Mouse (Mus musculus): ENCODE measurements around the gene Alkbh1. TPM values are rescaled to one million over a fixed set of nuclear protein-coding genes. Genes with fewer than 3 reads are reported as not detected.

The Alkbh1 gene
- polyA plus RNA-seq, 1 experiment from 2014 or later: 64.3 TPM

DNA sequence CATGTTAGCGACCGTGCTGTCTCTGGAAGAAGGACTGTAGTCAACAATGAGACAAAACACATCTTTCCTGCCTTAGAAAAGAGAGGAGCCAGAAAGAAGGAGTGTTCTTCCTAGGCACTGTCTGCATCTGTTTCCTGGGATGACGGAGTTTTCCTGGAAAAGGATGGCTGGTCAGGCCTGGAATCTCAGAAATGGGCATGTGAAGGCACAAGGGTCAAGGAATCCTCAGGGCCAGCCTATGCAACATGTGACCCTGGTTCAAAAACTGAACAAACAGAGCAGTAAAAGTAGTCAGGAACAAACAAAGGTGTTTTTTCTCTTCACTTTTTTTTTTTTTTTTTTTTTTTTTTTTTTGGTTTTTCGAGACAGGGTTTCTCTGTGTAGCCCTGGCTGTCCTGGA is 46.7 kb downstream of the Alkbh1 start:
- no peaks in the 10 kb centered on the region for H3K4me1 ChIP-seq (ENCODE audit: control insufficient read depth, insufficient read depth, low read length)
- WGBS: 79% methylated on average over 4 of the region's 4 CpGs
- no peak overlapping the region for H3K9ac ChIP-seq (ENCODE audit: low read length)
- H3K4me2 ChIP-seq (ENCODE audit: low read depth, severe bottlenecking): no peak overlapping the region
- no peak overlapping the region for H3K27ac ChIP-seq (replicated peaks; ENCODE audit: low read depth, low read length)
- no peaks in the 10 kb centered on the region for H3K9me3 ChIP-seq (ENCODE audit: control insufficient read depth, low read length)
- DNase-seq (ENCODE audit: low spot score): no peak
- no peak for ATAC-seq (ENCODE audit: insufficient number of reproducible peaks, low FRiP score, low TSS enrichment, low read depth)
- no peaks in the 10 kb centered on the region for H3K36me3 ChIP-seq (ENCODE audit: control insufficient read depth, insufficient read depth, low read length)
- no peak overlapping the region for H3K4me3 ChIP-seq (ENCODE audit: low read depth, low read length)
- H3K27me3 ChIP-seq (ENCODE audit: control insufficient read depth, insufficient read depth, low read length): no peaks in the 10 kb centered on the region

DNA sequence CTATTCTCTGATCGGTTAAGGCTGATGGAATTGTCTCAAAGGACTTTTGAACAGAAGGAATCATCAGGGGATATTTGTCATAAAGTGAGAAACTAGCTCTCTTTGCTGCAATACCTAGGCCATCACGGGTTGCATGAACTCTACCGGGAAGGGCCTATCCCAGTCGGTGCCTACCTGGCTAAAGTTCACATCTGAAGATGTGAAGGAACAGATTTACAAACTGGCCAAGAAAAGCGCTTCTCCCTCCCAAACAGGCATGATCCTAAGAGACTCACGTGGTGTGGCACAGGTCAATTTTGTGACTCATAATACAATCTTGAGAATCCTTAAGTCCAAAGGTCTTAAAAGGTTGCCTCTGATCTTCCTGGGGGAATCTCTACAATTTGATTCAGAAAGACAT is 49.5 kb downstream of the Alkbh1 start:
- Histone ChIP-seq H3K4me3 (ENCODE audit: low read depth, low read length) (no peak overlapping the region), H3K4me2 (ENCODE audit: low read depth, severe bottlenecking) (no peak overlapping the region), H3K27me3 (ENCODE audit: control insufficient read depth, insufficient read depth, low read length) (no peaks in the 10 kb centered on the region), H3K9ac (ENCODE audit: low read length) (no peak overlapping the region), H3K4me1 (ENCODE audit: control insufficient read depth, insufficient read depth, low read length) (no peaks in the 10 kb centered on the region), H3K27ac (replicated peaks; ENCODE audit: low read depth, low read length) (no peak overlapping the region), H3K36me3 (ENCODE audit: control insufficient read depth, insufficient read depth, low read length) (no peaks in the 10 kb centered on the region), H3K9me3 (ENCODE audit: control insufficient read depth, low read length) (no peaks in the 10 kb centered on the region)
- ATAC-seq (ENCODE audit: insufficient number of reproducible peaks, low FRiP score, low TSS enrichment, low read depth): no peak
- WGBS: 88% methylated on average over 6 of the region's 6 CpGs
- no peak for DNase-seq (ENCODE audit: low spot score)

DNA sequence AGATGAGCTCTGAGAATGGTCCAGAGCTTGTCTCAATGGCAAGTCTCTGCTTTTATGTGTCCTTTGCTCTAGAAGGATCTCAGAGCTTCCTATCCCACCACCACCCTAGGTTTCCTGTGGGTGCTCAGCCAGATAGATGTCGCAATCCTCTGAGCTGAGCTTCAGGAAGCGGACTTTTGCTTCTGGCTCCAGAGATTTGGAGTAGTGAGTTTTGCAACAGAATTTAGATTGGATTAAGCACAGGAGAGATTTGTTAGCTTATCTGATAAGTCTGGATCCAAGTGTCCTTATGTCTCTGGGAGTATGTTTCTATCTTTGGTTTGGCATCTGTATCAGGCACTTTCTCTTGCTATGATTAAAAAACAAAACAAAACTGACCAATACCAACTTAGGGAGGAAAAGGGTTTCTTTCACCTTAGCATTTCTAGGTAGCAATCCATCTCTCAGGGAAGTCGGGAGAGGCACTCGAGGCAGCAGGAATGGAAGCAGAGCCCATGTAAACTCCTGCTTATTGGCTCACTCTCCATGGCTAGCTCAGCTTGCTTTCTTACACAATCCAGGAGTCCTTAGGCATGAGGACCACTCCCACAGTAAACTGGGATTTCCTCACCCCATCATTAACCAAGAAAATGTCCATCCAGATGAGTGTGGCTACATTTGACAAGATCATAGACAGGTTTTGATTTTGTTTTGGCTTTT is 50.2 kb downstream of the Alkbh1 start:
- H3K9me3 ChIP-seq (ENCODE audit: control insufficient read depth, low read length): no peaks in the 10 kb centered on the region
- H3K27me3 ChIP-seq (ENCODE audit: control insufficient read depth, insufficient read depth, low read length): no peaks in the 10 kb centered on the region
- H3K9ac ChIP-seq (ENCODE audit: low read length): no peak overlapping the region
- H3K27ac ChIP-seq (replicated peaks; ENCODE audit: low read depth, low read length): no peak overlapping the region
- H3K4me2 ChIP-seq (ENCODE audit: low read depth, severe bottlenecking): no peak overlapping the region
- H3K4me1 ChIP-seq (ENCODE audit: control insufficient read depth, insufficient read depth, low read length): no peaks in the 10 kb centered on the region
- ATAC-seq (ENCODE audit: insufficient number of reproducible peaks, low FRiP score, low TSS enrichment, low read depth) (no peak), DNase-seq (ENCODE audit: low spot score) (no peak)
- no peaks in the 10 kb centered on the region for H3K36me3 ChIP-seq (ENCODE audit: control insufficient read depth, insufficient read depth, low read length)
- no peak overlapping the region for H3K4me3 ChIP-seq (ENCODE audit: low read depth, low read length)
- 81% methylated on average over 4 of the region's 4 CpGs for WGBS

DNA sequence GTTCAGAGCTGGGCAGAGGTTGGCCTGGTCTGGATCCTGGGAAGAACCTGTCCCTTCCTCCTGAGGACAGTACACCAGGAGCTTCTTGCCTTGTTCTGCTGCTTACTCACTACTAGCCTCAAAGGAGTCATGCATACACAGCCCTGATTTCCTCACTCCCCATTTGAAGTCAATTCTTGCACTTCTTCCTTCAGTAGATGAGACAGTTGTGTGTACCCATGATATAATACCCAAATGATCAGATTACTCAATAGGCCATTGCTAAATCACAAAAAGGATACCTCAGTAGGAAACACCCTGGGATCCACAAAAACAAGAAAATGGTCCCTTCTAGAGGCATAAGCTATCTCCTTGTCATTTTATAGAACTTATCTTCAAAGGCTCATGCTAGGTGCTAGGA is 52.5 kb downstream of the Alkbh1 start:
- no peaks in the 10 kb centered on the region for H3K9me3 ChIP-seq (ENCODE audit: control insufficient read depth, low read length)
- H3K4me1 ChIP-seq (ENCODE audit: control insufficient read depth, insufficient read depth, low read length): no peaks in the 10 kb centered on the region
- DNase-seq (ENCODE audit: low spot score) (no peak), ATAC-seq (ENCODE audit: insufficient number of reproducible peaks, low FRiP score, low TSS enrichment, low read depth) (no peak)
- no peak overlapping the region for H3K4me3 ChIP-seq (ENCODE audit: low read depth, low read length)
- no peaks in the 10 kb centered on the region for H3K36me3 ChIP-seq (ENCODE audit: control insufficient read depth, insufficient read depth, low read length)
- no peak overlapping the region for H3K9ac ChIP-seq (ENCODE audit: low read length)
- H3K27me3 ChIP-seq (ENCODE audit: control insufficient read depth, insufficient read depth, low read length): no peaks in the 10 kb centered on the region
- no peak overlapping the region for H3K4me2 ChIP-seq (ENCODE audit: low read depth, severe bottlenecking)
- no peak overlapping the region for H3K27ac ChIP-seq (replicated peaks; ENCODE audit: low read depth, low read length)

DNA sequence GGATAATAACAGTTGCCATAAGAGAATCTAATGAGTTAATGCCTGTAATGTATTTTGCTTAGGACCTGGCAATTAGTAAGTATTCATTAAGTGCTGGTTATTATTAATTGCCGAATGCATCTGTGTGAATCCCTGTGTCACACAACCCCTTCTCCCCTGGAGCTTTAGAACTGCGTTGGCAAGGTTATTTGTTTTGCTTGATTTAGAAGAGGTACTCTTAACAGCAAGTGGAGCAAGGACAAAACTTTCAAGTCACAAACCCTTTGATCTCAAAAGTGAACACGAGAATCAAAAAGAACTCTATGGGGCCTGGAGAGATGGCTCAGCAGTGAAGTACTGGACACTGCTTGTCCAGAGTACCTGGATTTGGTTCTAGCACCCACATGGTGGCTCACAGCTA is 54.6 kb downstream of the Alkbh1 start:
- Histone ChIP-seq H3K9me3 (ENCODE audit: control insufficient read depth, low read length) (no peaks in the 10 kb centered on the region), H3K27ac (replicated peaks; ENCODE audit: low read depth, low read length) (no peak overlapping the region), H3K9ac (ENCODE audit: low read length) (no peak overlapping the region), H3K4me3 (ENCODE audit: low read depth, low read length) (no peak overlapping the region), H3K4me2 (ENCODE audit: low read depth, severe bottlenecking) (no peak overlapping the region; the same call in 1 of the 2 replicates), H3K36me3 (ENCODE audit: control insufficient read depth, insufficient read depth, low read length) (no peaks in the 10 kb centered on the region), H3K4me1 (ENCODE audit: control insufficient read depth, insufficient read depth, low read length) (no peaks in the 10 kb centered on the region), H3K27me3 (ENCODE audit: control insufficient read depth, insufficient read depth, low read length) (no peaks in the 10 kb centered on the region)
- no peak for DNase-seq (ENCODE audit: low spot score)
- 64% methylated on average over 3 of the region's 3 CpGs for WGBS
- no peak for ATAC-seq (ENCODE audit: insufficient number of reproducible peaks, low FRiP score, low TSS enrichment, low read depth)

DNA sequence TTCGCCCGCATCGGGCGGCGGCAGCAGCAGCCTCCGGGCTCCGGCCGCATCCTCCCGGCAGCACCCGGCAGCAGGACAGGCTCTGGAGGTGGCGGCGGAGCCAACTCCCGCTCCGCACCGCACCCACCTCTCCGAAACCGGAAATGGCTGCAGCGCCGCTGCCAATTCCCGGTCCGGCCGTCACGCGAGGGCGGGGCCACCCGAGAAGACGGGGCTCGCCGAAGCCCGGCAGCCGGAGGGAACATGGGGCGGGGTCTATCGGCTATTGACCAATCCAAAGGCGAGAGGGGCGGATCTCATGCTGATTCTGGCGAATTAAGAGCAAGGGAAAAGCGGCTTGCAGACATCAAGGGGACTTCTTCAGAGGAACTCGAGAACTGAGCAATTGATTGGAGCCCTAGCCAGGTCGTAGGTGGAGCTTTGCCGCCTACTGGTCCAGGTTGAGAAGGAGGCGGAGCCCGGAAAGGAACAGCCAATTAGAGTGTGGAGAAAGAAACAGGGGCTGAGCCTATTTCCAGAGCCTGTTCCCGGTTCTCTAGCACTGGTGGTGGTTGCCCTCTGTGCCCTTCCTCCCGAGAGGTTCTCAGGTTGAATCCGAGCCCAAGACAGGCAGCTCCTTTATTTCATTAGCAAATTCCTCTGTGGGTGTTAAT is 55.6 kb downstream of the Alkbh1 start, which contains the start of gene Sptlc2:
Sptlc2 (minus strand) TSS at position 234 of the 653 bp plus-strand sequence.
- H3K9ac ChIP-seq (ENCODE audit: low read length): peak within 1 kb of the TSS; percentile 91
- no peaks in the 10 kb centered on the region for H3K27me3 ChIP-seq (ENCODE audit: control insufficient read depth, insufficient read depth, low read length)
- peak within 1 kb of the TSS; percentile 30; the same call in 1 of the 2 replicates for H3K27ac ChIP-seq (replicated peaks; ENCODE audit: low read depth, low read length)
- peak within 1 kb of the TSS; percentile 89 for H3K4me3 ChIP-seq (ENCODE audit: low read depth, low read length)
- peak; percentile 98 for DNase-seq (ENCODE audit: low spot score)
- no peaks in the 10 kb centered on the region for H3K36me3 ChIP-seq (ENCODE audit: control insufficient read depth, insufficient read depth, low read length)
- WGBS: under 1% methylated on average over 39 of the region's 45 CpGs
- no peaks in the 10 kb centered on the region for H3K9me3 ChIP-seq (ENCODE audit: control insufficient read depth, low read length)
- H3K4me1 ChIP-seq (ENCODE audit: control insufficient read depth, insufficient read depth, low read length): no peaks in the 10 kb centered on the region
- ATAC-seq (ENCODE audit: insufficient number of reproducible peaks, low FRiP score, low TSS enrichment, low read depth): peak; percentile 98
- H3K4me2 ChIP-seq (ENCODE audit: low read depth, severe bottlenecking): peak within 1 kb of the TSS; percentile 93

DNA sequence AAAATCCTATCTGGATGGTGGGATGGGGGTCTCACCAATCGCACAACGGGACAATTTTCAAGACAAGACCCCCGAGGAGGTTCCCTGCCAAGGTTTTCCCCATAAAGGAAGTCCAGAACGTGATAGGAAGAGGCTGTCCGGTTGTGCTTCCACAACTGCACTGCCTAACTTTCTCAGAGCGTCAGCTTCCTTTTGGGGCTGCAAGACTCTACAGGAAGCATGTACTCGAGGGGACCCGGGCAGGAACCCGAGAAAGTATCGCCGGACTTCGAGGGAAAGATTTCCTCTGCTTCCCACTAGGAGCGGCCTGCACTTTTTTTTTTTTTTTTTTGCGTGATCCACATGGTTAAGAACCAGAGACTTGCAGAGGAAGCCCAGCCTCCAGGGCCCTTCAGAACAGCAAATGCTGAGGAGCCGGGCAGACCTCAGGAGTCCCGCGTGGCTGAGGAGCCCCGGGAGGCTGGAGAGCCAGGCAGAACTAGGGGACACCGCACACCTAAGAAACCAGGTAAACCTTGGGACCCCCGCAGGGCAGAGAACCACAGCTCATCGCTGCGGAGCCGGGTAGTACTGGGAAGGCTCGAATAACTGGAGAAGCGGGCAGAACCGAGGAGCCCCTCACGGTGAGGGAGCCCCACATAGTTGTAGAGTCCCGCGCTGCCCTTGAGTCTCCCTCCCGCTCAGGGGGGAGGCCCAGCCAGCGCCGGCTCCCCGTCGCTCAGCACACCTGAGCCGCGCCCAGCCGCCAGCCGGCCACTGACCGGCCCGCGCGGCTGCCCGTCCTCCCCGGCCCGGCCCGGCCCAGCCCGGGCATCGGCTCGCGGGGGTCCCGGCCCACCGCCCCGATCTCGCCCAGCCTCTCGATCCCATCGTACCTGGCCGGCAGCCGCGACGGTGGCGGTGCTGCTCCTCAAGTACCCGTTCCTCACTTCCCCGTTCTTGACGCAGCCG is 56.4 kb downstream of the Alkbh1 start:
- DNase-seq (ENCODE audit: low spot score): peak; percentile 47
- Histone ChIP-seq H3K9ac (ENCODE audit: low read length) (peak overlapping the region; percentile 91), H3K4me3 (ENCODE audit: low read depth, low read length) (peak overlapping the region; percentile 89), H3K36me3 (ENCODE audit: control insufficient read depth, insufficient read depth, low read length) (no peaks in the 10 kb centered on the region), H3K27ac (replicated peaks; ENCODE audit: low read depth, low read length) (peak overlapping the region; percentile 30; the same call in 1 of the 2 replicates), H3K4me2 (ENCODE audit: low read depth, severe bottlenecking) (peak overlapping the region; percentile 93), H3K4me1 (ENCODE audit: control insufficient read depth, insufficient read depth, low read length) (no peaks in the 10 kb centered on the region), H3K9me3 (ENCODE audit: control insufficient read depth, low read length) (no peaks in the 10 kb centered on the region), H3K27me3 (ENCODE audit: control insufficient read depth, insufficient read depth, low read length) (no peaks in the 10 kb centered on the region)
- peak; percentile 19 for ATAC-seq (ENCODE audit: insufficient number of reproducible peaks, low FRiP score, low TSS enrichment, low read depth)
- WGBS: 1% methylated on average over 36 of the region's 65 CpGs

DNA sequence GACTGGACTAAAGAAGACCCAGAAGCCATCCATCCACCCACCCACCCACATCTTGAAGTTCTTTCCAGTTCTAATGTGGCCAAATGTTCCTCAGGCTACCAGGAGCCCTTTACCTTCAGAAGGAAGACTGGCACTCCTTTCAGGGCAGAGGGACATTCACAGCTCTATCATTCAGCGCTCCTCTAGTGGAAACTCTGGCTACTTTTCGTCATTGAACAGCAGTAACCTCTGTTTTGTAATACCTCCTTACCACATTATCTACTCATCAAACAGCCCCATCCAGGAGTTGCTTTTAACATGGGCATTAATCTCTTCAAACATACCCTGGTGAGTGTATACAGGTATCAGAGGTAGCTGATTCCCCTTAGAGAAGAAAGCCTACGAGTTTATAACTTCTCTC is 58.8 kb downstream of the Alkbh1 start:
- no peak overlapping the region for H3K4me3 ChIP-seq (ENCODE audit: low read depth, low read length)
- WGBS: 90% methylated on average over 3 of the region's 3 CpGs
- H3K4me1 ChIP-seq (ENCODE audit: control insufficient read depth, insufficient read depth, low read length): no peaks in the 10 kb centered on the region
- H3K27me3 ChIP-seq (ENCODE audit: control insufficient read depth, insufficient read depth, low read length): no peaks in the 10 kb centered on the region
- H3K36me3 ChIP-seq (ENCODE audit: control insufficient read depth, insufficient read depth, low read length): no peaks in the 10 kb centered on the region
- DNase-seq (ENCODE audit: low spot score): no peak
- no peak overlapping the region for H3K9ac ChIP-seq (ENCODE audit: low read length)
- no peak overlapping the region for H3K4me2 ChIP-seq (ENCODE audit: low read depth, severe bottlenecking)
- ATAC-seq (ENCODE audit: insufficient number of reproducible peaks, low FRiP score, low TSS enrichment, low read depth): no peak
- H3K27ac ChIP-seq (replicated peaks; ENCODE audit: low read depth, low read length): no peak overlapping the region
- H3K9me3 ChIP-seq (ENCODE audit: control insufficient read depth, low read length): no peaks in the 10 kb centered on the region

All from limb, embryonic 11.5 days (tissue).